12 mouse cellular contexts compared by ENCODE assay signal in genomic region chr12:110020541-110021470, GRCm38 (mm10).
DNase-seq lines count a peak whose midpoint lies in the region; ATAC-seq and TF ChIP-seq lines count a peak whose summit lies in the region.
"Had no signal": no experiment of that assay in that cellular context is flagged by ENCODE, and none has a peak within 500 bp of the region (broad histone marks: within the 10 kb centered on the region; RNA-seq: fewer than 3 reads in every experiment).

No protein-coding gene starts in this region.

- DNase-seq in kidney, postnatal 14 days = peak; percentile 14
- no peak for DNase-seq in kidney, adult 18-20 months
- DNase-seq in limb, embryonic 14.5 days (ENCODE audit: low spot score) = peak; percentile 39
- DNase-seq in lung, postnatal 25 days (ENCODE audit: low spot score) = peak; percentile 35
- DNase-seq in layer of hippocampus, adult 9-11 months = no peak
- no peak for DNase-seq in heart, adult 8-10 months (ENCODE audit: low spot score)
- no peak for DNase-seq in spleen, postnatal 36 days (ENCODE audit: low spot score in 2 of 2)
- DNase-seq: cerebellum, adult 9-11 months; right cerebral cortex, adult 18-20 months had no signal

- no peak overlapping the region for H3K4me3 ChIP-seq in embryonic facial prominence, embryonic 13.5 days
- no peak overlapping the region for H3K4me3 ChIP-seq in limb, embryonic 14.5 days (replicated peaks; ENCODE audit: low read length)
- H3K4me3 ChIP-seq: megakaryocyte, embryonic 14.5 days had no signal

- TF ChIP-seq POLR2A in limb, embryonic 14.5 days (IDR thresholded peaks at IDR 0.05; ENCODE audit: borderline replicate concordance, extremely low read depth, insufficient read depth, insufficient read length) = no peak

- WGBS in embryonic facial prominence, embryonic 13.5 days = 48% methylated on average over 19 of the region's 19 CpGs
- WGBS in limb, embryonic 14.5 days = 41% methylated on average over 19 of the region's 19 CpGs

- no peak overlapping the region for H3K9ac ChIP-seq in embryonic facial prominence, embryonic 13.5 days
- no peak overlapping the region for H3K9ac ChIP-seq in limb, embryonic 14.5 days (ENCODE audit: low read depth, low read length, severe bottlenecking)

- no peak overlapping the region for H3K4me2 ChIP-seq in embryonic facial prominence, embryonic 13.5 days
- no peak overlapping the region for H3K4me2 ChIP-seq in limb, embryonic 14.5 days (replicated peaks; ENCODE audit: low read depth, low read length, severe bottlenecking)

- ATAC-seq in embryonic facial prominence, embryonic 13.5 days (ENCODE audit: insufficient number of reproducible peaks, insufficient read depth, low FRiP score, low TSS enrichment, low read depth) = no peak
- peak; percentile 60; the same call in 1 of the 2 replicates for ATAC-seq in limb, embryonic 14.5 days (ENCODE audit: low FRiP score, low read depth)
- ATAC-seq: inflammation-experienced regulatory T-cells, adult 6 months had no signal

- no peaks in the 10 kb centered on the region for H3K9me3 ChIP-seq in embryonic facial prominence, embryonic 13.5 days
- no peaks in the 10 kb centered on the region for H3K9me3 ChIP-seq in limb, embryonic 14.5 days (ENCODE audit: control insufficient read depth, low read length)

- no peaks in the 10 kb centered on the region for H3K27me3 ChIP-seq in embryonic facial prominence, embryonic 13.5 days
- no peaks in the 10 kb centered on the region for H3K27me3 ChIP-seq in limb, embryonic 14.5 days (ENCODE audit: control insufficient read depth, insufficient read depth, low read length)

- no peaks in the 10 kb centered on the region for H3K36me3 ChIP-seq in embryonic facial prominence, embryonic 13.5 days
- no peaks in the 10 kb centered on the region for H3K36me3 ChIP-seq in limb, embryonic 14.5 days (ENCODE audit: control insufficient read depth, insufficient read depth, low read length)

- H3K27ac ChIP-seq in embryonic facial prominence, embryonic 13.5 days = peak overlapping the region; percentile 66
- no peak overlapping the region for H3K27ac ChIP-seq in limb, embryonic 14.5 days (replicated peaks; ENCODE audit: low read depth, low read length)

- H3K4me1 ChIP-seq in embryonic facial prominence, embryonic 13.5 days = peaks cover 23% of the 10 kb centered on the region
- peaks cover 13% of the 10 kb centered on the region for H3K4me1 ChIP-seq in limb, embryonic 14.5 days (ENCODE audit: control insufficient read depth, insufficient read depth, low read length)
- H3K4me1 ChIP-seq: megakaryocyte, embryonic 14.5 days had no signal

Comparison
In these comparisons a context has a peak if more than half of its experiments do, and no peak if none do; other contexts are left out.
1. DNase-seq: peak in kidney, postnatal 14 days (single experiment), limb, embryonic 14.5 days (single experiment) and lung, postnatal 25 days (single experiment); none in kidney, adult 18-20 months (single experiment), layer of hippocampus, adult 9-11 months (single experiment), heart, adult 8-10 months (single experiment) and spleen, postnatal 36 days (0 of 2).